Comparison of ENCODE assay signal across 16 mouse cellular contexts in genomic region chr10:4199926-4200325, GRCm38 (mm10).
"Had no signal": no experiment of that assay in that cellular context is flagged by ENCODE, and none has a peak within 500 bp of the region (broad histone marks: within the 10 kb centered on the region; RNA-seq: fewer than 3 reads in every experiment).

No protein-coding gene starts in this region.

- H3K4me3 ChIP-seq: kidney, embryonic 15.5 days; left cerebral cortex, adult 2 months; liver, embryonic 13.5 days; lung, embryonic 15.5 days had no signal

- H3K4me1 ChIP-seq: kidney, embryonic 15.5 days; lung, embryonic 15.5 days had no signal

- H3K27me3 ChIP-seq: kidney, embryonic 15.5 days; liver, embryonic 13.5 days; lung, embryonic 15.5 days had no signal

- H3K9me3 ChIP-seq: kidney, embryonic 15.5 days; liver, embryonic 13.5 days; lung, embryonic 15.5 days had no signal

- DNase-seq: kidney, adult 11 months; kidney, adult 8-10 months; kidney, postnatal 10 days; kidney, postnatal 36 days; layer of hippocampus, postnatal 36 days; liver, embryonic 13.5 days; lung, postnatal 10 days; midbrain, embryonic 14.5 days; right cerebral cortex, adult 18-20 months; right cerebral cortex, postnatal 14 days; right cerebral cortex, postnatal 4 days; thymus, postnatal 36 days had no signal

- H3K4me2 ChIP-seq: kidney, embryonic 15.5 days; liver, embryonic 13.5 days; lung, embryonic 15.5 days had no signal

- H3K27ac ChIP-seq: kidney, embryonic 15.5 days; left cerebral cortex, adult 2 months; liver, embryonic 13.5 days; lung, embryonic 15.5 days; macrophage had no signal

- H3K9ac ChIP-seq: kidney, embryonic 15.5 days; liver, embryonic 13.5 days; lung, embryonic 15.5 days had no signal

- H3K36me3 ChIP-seq: kidney, embryonic 15.5 days; liver, embryonic 13.5 days; lung, embryonic 15.5 days had no signal
